Comparison of ENCODE assay signal across 9 mouse cellular contexts in genomic region chr15:85131275-85132192, GRCm38 (mm10). TPM values are rescaled to one million over a fixed set of nuclear protein-coding genes. Genes with fewer than 3 reads are reported as not detected.
DNase-seq lines count a peak whose midpoint lies in the region; ATAC-seq and TF ChIP-seq lines count a peak whose summit lies in the region.
"Had no signal": no experiment of that assay in that cellular context is flagged by ENCODE, and none has a peak within 500 bp of the region (broad histone marks: within the 10 kb centered on the region; RNA-seq: fewer than 3 reads in every experiment).

Gene Smc1b (minus strand): TSS chr15:85131964.
Gene Ribc2 (plus strand): TSS chr15:85132078.

- peak; percentile 59 for ATAC-seq in forebrain, embryonic 16.5 days
- no peak for ATAC-seq in liver, embryonic 16.5 days (ENCODE audit: low read depth)
- ATAC-seq in inflammation-experienced regulatory T-cells, adult 6 months = no peak

- peaks cover 11% of the 10 kb centered on the region for H3K4me1 ChIP-seq in forebrain, embryonic 16.5 days (replicated peaks; ENCODE audit: control insufficient read depth, insufficient read depth, low read length)
- H3K4me1 ChIP-seq in hindbrain, embryonic 10.5 days (replicated peaks) = peaks cover 15% of the 10 kb centered on the region
- no peaks in the 10 kb centered on the region; the same call in 1 of the 2 replicates for H3K4me1 ChIP-seq in liver, embryonic 16.5 days (ENCODE audit: control insufficient read depth, low read depth, low read length)

- H3K9ac ChIP-seq in forebrain, embryonic 16.5 days (replicated peaks; ENCODE audit: low read depth, low read length) = peak within 1 kb of the TSS; percentile 42
- no peak within 1 kb of the TSS for H3K9ac ChIP-seq in liver, embryonic 16.5 days (ENCODE audit: low read depth, low read length)

- peaks cover 2% of the 10 kb centered on the region; the same call in 1 of the 2 replicates for H3K9me3 ChIP-seq in forebrain, embryonic 16.5 days (ENCODE audit: control insufficient read depth, low read length)
- H3K9me3 ChIP-seq in hindbrain, embryonic 10.5 days = peaks cover 6% of the 10 kb centered on the region; the same call in 1 of the 2 replicates
- H3K9me3 ChIP-seq in liver, embryonic 16.5 days (replicated peaks; ENCODE audit: control insufficient read depth, low read length) = no peaks in the 10 kb centered on the region

- H3K4me2 ChIP-seq in forebrain, embryonic 16.5 days (ENCODE audit: low read length) = peak within 1 kb of the TSS; percentile 76
- peak within 1 kb of the TSS; percentile 37 for H3K4me2 ChIP-seq in liver, embryonic 16.5 days (ENCODE audit: low read depth, low read length)

- no peak for TF ChIP-seq CTCF in layer of hippocampus, adult 2 months (conservative IDR thresholded peaks at IDR 0.05)

- DNase-seq in thymus, postnatal 14 days = peak; percentile 18
- no peak for DNase-seq in thymus, postnatal 36 days
- peak; percentile 82 for DNase-seq in hindbrain, embryonic 10.5 days (ENCODE audit: low spot score)
- DNase-seq in layer of hippocampus, adult 2 months (ENCODE audit: low spot score in 2 of 2) = peak; percentile 76 to 81
- peak; percentile 56 for DNase-seq in ovary, postnatal 14 days (ENCODE audit: low spot score)

- H3K27ac ChIP-seq in forebrain, embryonic 16.5 days (ENCODE audit: low read length) = no peak within 1 kb of the TSS
- H3K27ac ChIP-seq in hindbrain, embryonic 10.5 days = peak within 1 kb of the TSS; percentile 78
- H3K27ac ChIP-seq in layer of hippocampus, adult 2 months = no peak within 1 kb of the TSS
- H3K27ac ChIP-seq in liver, embryonic 16.5 days (ENCODE audit: low read length) = no peak within 1 kb of the TSS
- H3K27ac ChIP-seq: macrophage had no signal

- WGBS in forebrain, embryonic 16.5 days = 33% methylated on average over 55 of the region's 58 CpGs
- WGBS in hindbrain, embryonic 10.5 days = 31% methylated on average over 57 of the region's 58 CpGs
- whole genome bisulfite sequencing in liver, embryonic 16.5 days (ENCODE audit: insufficient replicate concordance) = 30% methylated on average over 55 of the region's 58 CpGs

- H3K36me3 ChIP-seq in forebrain, embryonic 16.5 days (ENCODE audit: control insufficient read depth, insufficient read depth) = no peaks in the 10 kb centered on the region
- H3K36me3 ChIP-seq in hindbrain, embryonic 10.5 days = no peaks in the 10 kb centered on the region
- H3K36me3 ChIP-seq in liver, embryonic 16.5 days (ENCODE audit: control insufficient read depth, insufficient read depth) = no peaks in the 10 kb centered on the region

- H3K4me3 ChIP-seq in forebrain, embryonic 16.5 days (replicated peaks; ENCODE audit: low read length) = peak within 1 kb of the TSS; percentile 43
- H3K4me3 ChIP-seq in hindbrain, embryonic 10.5 days = peak within 1 kb of the TSS; percentile 45
- H3K4me3 ChIP-seq in layer of hippocampus, adult 2 months = peak within 1 kb of the TSS; percentile 52
- no peak within 1 kb of the TSS for H3K4me3 ChIP-seq in liver, embryonic 16.5 days (ENCODE audit: low read depth, low read length)

- no peaks in the 10 kb centered on the region for H3K27me3 ChIP-seq in forebrain, embryonic 16.5 days (replicated peaks; ENCODE audit: control insufficient read depth, insufficient read depth, low read length)
- peaks cover 32% of the 10 kb centered on the region for H3K27me3 ChIP-seq in hindbrain, embryonic 10.5 days (ENCODE audit: insufficient read depth, poor library complexity, severe bottlenecking)
- H3K27me3 ChIP-seq in liver, embryonic 16.5 days (ENCODE audit: control insufficient read depth, insufficient read depth, low read depth, low read length) = no peaks in the 10 kb centered on the region; the same call in 1 of the 2 replicates

RNA-seq across cellular contexts. Expression of gene Smc1b, which starts in this region (rescaled TPM):
- 0.32 and 0.54 TPM in 2 replicates for polyA plus RNA-seq in forebrain, embryonic 16.5 days (2015; fragmentation: Nextera tagmentation; extraction: Ambion mirVana)
- 0.15 TPM in 1 of 2 replicates, not detected in the other for polyA plus RNA-seq in hindbrain, embryonic 10.5 days (2016; fragmentation: Nextera tagmentation; extraction: Ambion mirVana)
- under 1 TPM; 0.08 to 0.12 TPM for total RNA-seq in layer of hippocampus, adult 2 months (2021)
- 0.21 and 0.35 TPM in 2 replicates for polyA plus RNA-seq in liver, embryonic 16.5 days (2015; fragmentation: Nextera tagmentation; extraction: Ambion mirVana)
- polyA plus RNA-seq in inflammation-experienced regulatory T-cells, adult 6 months (2017; shearing (Covaris generic)) = under 1 TPM in 1 of 3 experiments, not detected in 2; 0.36 TPM
- polyA plus RNA-seq: macrophage had no signal

RNA-seq across cellular contexts. Expression of gene Ribc2, which starts in this region (rescaled TPM):
- polyA plus RNA-seq in forebrain, embryonic 16.5 days (2015; fragmentation: Nextera tagmentation; extraction: Ambion mirVana) = 0.29 TPM in 1 of 2 replicates, not detected in the other
- polyA plus RNA-seq in hindbrain, embryonic 10.5 days (2016; fragmentation: Nextera tagmentation; extraction: Ambion mirVana) = 0.77 and 1.3 TPM in 2 replicates
- total RNA-seq in layer of hippocampus, adult 2 months (2021) = under 1 TPM; 0.44 to 0.49 TPM
- polyA plus RNA-seq in liver, embryonic 16.5 days (2015; fragmentation: Nextera tagmentation; extraction: Ambion mirVana) = not detected in 2 replicates
- not detected for polyA plus RNA-seq in inflammation-experienced regulatory T-cells, adult 6 months (2017; shearing (Covaris generic))
- polyA plus RNA-seq: macrophage had no signal

Comparison
In these comparisons a context has a peak if more than half of its experiments do, and no peak if none do; other contexts are left out.
1. DNase-seq: peak in thymus, postnatal 14 days (single experiment), hindbrain, embryonic 10.5 days (single experiment) and ovary, postnatal 14 days (single experiment); none in thymus, postnatal 36 days (0 of 2).
2. Peak in ATAC-seq, H3K4me3 ChIP-seq, H3K9ac ChIP-seq and H3K4me2 ChIP-seq in forebrain, embryonic 16.5 days; RNA of the genes that start here not detected or under 1 TPM.
3. Peak in DNase-seq and H3K4me3 ChIP-seq in layer of hippocampus, adult 2 months; RNA of the genes that start here not detected or under 1 TPM.